Mouse (Mus musculus) G1E (cell line): Measurements from ENCODE around the gene Daam1. TPM values are rescaled to one million over a fixed set of nuclear protein-coding genes. Genes with fewer than 3 reads are reported as not detected.

Experiments used
- ATAC-seq: 2 replicates; pipeline ENCODE4 v1.8.0; 2016; ENCODE audit warnings: mild to moderate bottlenecking; ENCODE audit not compliant: insufficient number of reproducible peaks, poor library complexity, low FRiP score, severe bottlenecking; ENCODE audit errors: extremely low read depth
- DNase-seq: peaks from one replicate; pipeline ENCODE4 v3.0.0; 2012; ENCODE audit warnings: low spot score
- H3K27me3 ChIP-seq: 2 replicates; pipeline ENCODE4 v1.6.1; 2012; ENCODE audit warnings: mild to moderate bottlenecking, low read length, inconsistent platforms; ENCODE audit not compliant: insufficient read depth
- H3K36me3 ChIP-seq: replicated peaks from 2 replicates; pipeline ENCODE3; 2012; ENCODE audit warnings: mild to moderate bottlenecking, inconsistent platforms
- H3K4me1 ChIP-seq: 2 replicates; pipeline ENCODE4 v1.6.1; 2012; ENCODE audit warnings: low read depth, low read length, inconsistent platforms, mixed read lengths; ENCODE audit not compliant: insufficient read depth
- H3K4me3 ChIP-seq: 2 replicates; pipeline ENCODE4 v1.5.1; 2012; ENCODE audit warnings: low read depth, mild to moderate bottlenecking, inconsistent platforms, low read length, moderate library complexity, mixed read lengths
- H3K9me3 ChIP-seq: replicated peaks from 2 replicates; pipeline ENCODE4 v1.6.1; 2012; ENCODE audit warnings: inconsistent platforms
- CTCF ChIP-seq: IDR thresholded peaks from 2 replicates; pipeline ENCODE4 v1.5.1; 2012; ENCODE audit warnings: low read depth, low read length, inconsistent platforms, mixed read lengths
- GATA1 ChIP-seq: IDR thresholded peaks from 2 replicates; pipeline ENCODE4 v1.6.1; 2012; ENCODE audit warnings: borderline replicate concordance, low read length, inconsistent platforms, mixed read lengths
- GATA2 ChIP-seq: IDR thresholded peaks from 2 replicates; pipeline ENCODE4 v1.6.1; 2012; ENCODE audit warnings: low read depth, low read length, inconsistent platforms, borderline replicate concordance
- POLR2AphosphoS5 ChIP-seq: IDR thresholded peaks from 2 replicates; pipeline ENCODE4 v1.6.1; 2012; ENCODE audit warnings: low read depth, low read length, inconsistent platforms; ENCODE audit not compliant: insufficient replicate concordance
- TAL1 ChIP-seq: conservative IDR thresholded peaks from 2 replicates; pipeline ENCODE4 v1.6.1; 2012; ENCODE audit warnings: low read depth, low read length, inconsistent platforms, mixed read lengths
- polyA plus RNA-seq: library from polyadenylated mRNA; stranded (reverse); fragments of >175 nt; gene quantifications from 2 replicates; pipeline ENCODE4 v1.2.3, GENCODE M21; 2012
- total RNA-seq, 2 experiments: library from RNA; stranded (forward) in 1 of 2; stranded (reverse) in 1 of 2; fragments of 200-1000 nt in 1 of 2; fragments of >200 nt in 1 of 2; fragmentation: Nextera tagmentation in 1 of 2; gene quantifications; 2 replicates each; pipeline ENCODE4 v1.2.3; 2014 to 2017

Daam1 gene
- total and polyA plus RNA-seq, 3 experiments: 19.8 to 69.8 (median 57.3) TPM

DNA sequence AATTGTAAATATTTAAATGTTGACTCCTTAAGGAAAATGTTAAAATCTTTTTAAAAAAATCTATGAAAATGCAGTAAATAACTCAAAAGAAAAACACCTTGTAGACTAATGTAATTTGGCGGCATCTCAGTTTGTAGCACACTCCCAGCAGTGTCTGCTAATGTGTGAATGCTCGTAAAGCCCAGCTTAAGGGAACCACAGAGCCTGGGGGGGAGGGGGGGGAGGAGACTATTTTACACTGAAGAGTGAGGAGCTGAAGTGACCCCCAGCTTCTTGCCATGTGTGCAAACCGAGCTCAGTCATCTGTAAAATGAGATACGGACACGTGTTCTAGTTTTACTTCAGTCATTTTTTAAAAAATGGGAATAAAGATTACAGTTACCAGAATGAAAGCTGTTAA lies 16.7 kb downstream of the Daam1 start:
- H3K36me3 ChIP-seq: peaks cover 43% of the 10 kb centered on the region

DNA sequence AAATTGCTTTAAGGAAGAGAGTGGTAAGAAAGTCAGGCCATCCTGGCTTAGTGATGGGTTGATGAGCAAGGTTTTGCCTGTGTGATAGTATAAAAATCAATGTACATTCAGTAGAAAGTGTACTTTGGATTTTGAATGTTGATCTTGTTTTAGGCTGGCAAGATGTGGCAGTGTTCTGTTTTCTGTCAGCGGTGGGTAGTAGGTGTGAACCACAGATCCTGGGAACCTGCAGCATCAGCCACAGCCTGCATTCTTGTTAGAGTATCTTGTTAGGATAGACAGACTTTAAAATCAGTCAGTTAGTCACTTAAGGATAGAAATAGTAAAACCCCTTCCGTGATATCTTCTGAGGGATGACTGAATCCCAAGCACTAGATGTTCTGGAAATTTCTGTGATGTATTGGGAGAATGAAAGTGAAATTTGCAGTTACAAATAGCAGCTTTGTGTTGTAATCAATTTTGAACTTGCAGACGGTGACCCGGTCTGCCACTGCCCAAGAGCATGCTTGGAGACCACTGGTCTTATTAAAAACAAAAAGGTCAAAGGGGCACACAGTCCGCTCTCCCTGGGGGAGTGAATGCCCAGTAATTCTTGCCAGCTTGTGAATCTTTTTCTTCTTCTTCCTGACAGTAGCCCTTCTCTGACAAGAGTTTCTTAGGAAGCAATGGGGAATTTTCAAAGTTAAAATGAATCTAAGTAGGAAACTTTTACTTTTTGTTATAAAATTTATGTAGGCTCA lies 17.3 kb downstream of the Daam1 start:
- DNase-seq (no peak), ATAC-seq (no peak)
- TF ChIP-seq POLR2AphosphoS5: no peak
- TF ChIP-seq CTCF: no peak
- Histone ChIP-seq H3K4me1 (peaks cover 23% of the 10 kb centered on the region), H3K27me3 (no peaks in the 10 kb centered on the region), H3K9me3 (no peaks in the 10 kb centered on the region), H3K4me3 (no peak overlapping the region), H3K36me3 (peaks cover 38% of the 10 kb centered on the region)

More for the DNA sequence above, 16.7 kb downstream of the Daam1 start:
- TF ChIP-seq CTCF (no peak), TAL1 (no peak), POLR2AphosphoS5 (no peak), GATA2 (no peak), GATA1 (no peak)
- Histone ChIP-seq H3K9me3 (no peaks in the 10 kb centered on the region), H3K4me3 (no peak overlapping the region), H3K4me1 (peaks cover 23% of the 10 kb centered on the region), H3K27me3 (no peaks in the 10 kb centered on the region)
- ATAC-seq (peak; percentile 50; the same call in 1 of the 2 replicates), DNase-seq (no peak)

DNA sequence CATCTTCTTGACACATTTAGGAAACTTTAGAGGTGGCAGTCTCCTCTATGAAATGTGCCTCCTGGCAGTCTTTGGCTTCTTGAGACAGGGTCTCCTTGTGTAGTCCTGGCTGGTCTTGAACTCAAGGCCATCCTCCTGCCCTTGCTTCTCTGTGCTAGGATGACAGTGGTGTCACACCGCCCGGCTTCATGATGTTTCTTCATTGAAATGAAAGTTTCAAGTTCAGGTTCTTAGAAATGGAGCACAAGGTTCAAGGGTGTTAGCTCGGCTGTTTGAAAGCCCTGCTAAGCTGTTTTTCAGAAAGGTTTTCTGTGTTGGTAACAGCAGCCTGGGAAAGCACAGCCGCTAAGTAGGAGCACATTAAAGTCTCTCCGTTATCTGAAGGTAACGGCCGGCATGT lies 18.2 kb downstream of the Daam1 start:
- Histone ChIP-seq H3K27me3 (no peaks in the 10 kb centered on the region), H3K4me1 (peaks cover 24% of the 10 kb centered on the region), H3K9me3 (no peaks in the 10 kb centered on the region), H3K36me3 (peaks cover 42% of the 10 kb centered on the region), H3K4me3 (no peak overlapping the region)
- DNase-seq (no peak), ATAC-seq (no peak)
- TF ChIP-seq POLR2AphosphoS5: no peak
- TF ChIP-seq GATA2: no peak
- TF ChIP-seq CTCF: no peak
- no peak for TF ChIP-seq GATA1
- no peak for TF ChIP-seq TAL1

DNA sequence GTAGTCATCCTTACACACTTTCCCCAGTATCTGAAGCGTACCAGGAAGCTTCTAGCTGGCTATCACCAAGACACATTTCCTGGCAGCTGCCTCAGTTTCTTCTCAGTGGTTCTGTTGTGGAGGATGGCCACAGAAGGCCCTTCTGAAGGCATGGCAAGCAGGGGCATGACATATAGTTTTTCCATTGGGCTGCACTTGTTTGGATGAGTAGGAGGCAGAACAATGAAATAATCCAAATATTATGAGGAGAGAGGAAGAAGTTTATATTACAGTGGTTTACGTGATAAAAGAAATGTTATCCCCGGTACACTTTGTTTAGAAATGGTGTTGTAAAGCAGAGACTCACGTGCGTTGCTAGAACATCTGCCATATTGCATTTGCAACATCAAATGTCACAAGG lies 19.3 kb downstream of the Daam1 start:
- ATAC-seq (no peak), DNase-seq (no peak)
- H3K36me3 ChIP-seq: peaks cover 41% of the 10 kb centered on the region
- TF ChIP-seq TAL1 (no peak), POLR2AphosphoS5 (no peak), CTCF (no peak), GATA2 (no peak), GATA1 (no peak)
- H3K27me3 ChIP-seq: no peaks in the 10 kb centered on the region
- no peaks in the 10 kb centered on the region for H3K9me3 ChIP-seq
- H3K4me3 ChIP-seq: no peak overlapping the region
- H3K4me1 ChIP-seq: peaks cover 29% of the 10 kb centered on the region

DNA sequence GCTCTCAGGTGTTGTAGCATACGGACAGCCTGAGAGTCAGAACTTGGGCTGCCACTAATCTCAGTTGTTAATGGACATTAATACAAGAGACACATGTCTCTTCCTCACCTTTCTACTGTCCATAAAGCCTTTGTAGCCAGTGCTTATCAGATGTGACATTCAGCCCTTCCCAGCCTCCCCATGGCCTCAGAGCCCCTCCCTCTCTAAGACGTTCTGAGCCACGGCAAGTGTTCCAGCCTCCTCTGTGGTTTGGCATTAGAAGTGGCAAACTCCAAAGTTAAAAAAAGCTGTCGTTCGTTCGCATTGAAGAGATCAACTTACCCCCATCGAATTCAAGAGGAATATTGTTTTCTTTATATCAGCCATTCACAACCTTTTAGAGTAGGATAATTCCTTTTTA lies 21.8 kb downstream of the Daam1 start:
- H3K9me3 ChIP-seq: no peaks in the 10 kb centered on the region
- peaks cover 52% of the 10 kb centered on the region for H3K36me3 ChIP-seq
- DNase-seq (no peak), ATAC-seq (peak; percentile 59)
- H3K4me3 ChIP-seq: no peak overlapping the region
- TF ChIP-seq POLR2AphosphoS5 (no peak), GATA1 (no peak), CTCF (no peak)
- H3K27me3 ChIP-seq: no peaks in the 10 kb centered on the region
- H3K4me1 ChIP-seq: peaks cover 34% of the 10 kb centered on the region

DNA sequence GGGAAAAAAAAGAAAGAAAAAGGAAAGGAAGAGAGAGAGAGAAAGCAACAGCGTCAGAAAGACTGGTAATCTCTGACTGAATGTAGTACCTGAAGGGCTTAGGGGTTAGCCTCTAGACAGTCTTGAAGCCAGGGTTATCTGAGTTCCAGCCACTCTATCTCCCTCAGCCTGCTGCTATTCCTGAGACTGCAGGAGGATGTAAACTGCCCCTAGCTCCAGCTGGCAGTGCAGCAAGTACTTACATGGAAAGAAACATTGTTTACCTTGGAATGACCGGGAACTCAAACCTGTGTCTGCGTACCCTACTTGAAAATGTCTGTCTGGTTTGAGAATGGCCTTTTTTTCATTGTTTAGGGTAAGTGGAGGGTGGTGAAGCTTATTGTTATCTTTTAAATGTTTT lies 22.8 kb downstream of the Daam1 start:
- H3K27me3 ChIP-seq: no peaks in the 10 kb centered on the region
- peaks cover 35% of the 10 kb centered on the region for H3K4me1 ChIP-seq
- ATAC-seq: no peak
- no peak for DNase-seq
- H3K4me3 ChIP-seq: no peak overlapping the region
- H3K36me3 ChIP-seq: peaks cover 52% of the 10 kb centered on the region
- no peaks in the 10 kb centered on the region for H3K9me3 ChIP-seq
- TF ChIP-seq TAL1 (no peak), GATA2 (no peak), GATA1 (no peak), POLR2AphosphoS5 (no peak), CTCF (no peak)

DNA sequence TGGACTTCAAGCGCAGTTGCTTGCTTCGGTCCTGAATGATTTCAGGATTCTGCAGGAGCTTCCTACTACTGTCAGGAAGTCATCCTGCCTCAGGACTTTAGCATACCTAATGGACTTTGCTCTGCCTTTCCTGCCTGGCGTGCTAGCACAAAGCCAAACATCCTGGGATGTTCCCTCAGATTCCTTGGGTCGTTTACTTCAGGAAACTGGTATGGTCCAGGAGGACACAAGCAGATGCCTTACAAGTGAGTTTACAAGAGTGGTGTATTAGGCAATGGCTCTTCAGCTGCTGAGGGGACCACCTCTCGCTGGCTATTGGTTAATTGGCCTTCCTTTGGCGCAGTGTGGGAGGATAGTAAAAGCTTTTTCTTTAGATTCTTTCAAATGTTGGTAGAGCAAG lies 23.3 kb downstream of the Daam1 start:
- Histone ChIP-seq H3K27me3 (no peaks in the 10 kb centered on the region), H3K9me3 (no peaks in the 10 kb centered on the region), H3K36me3 (peaks cover 50% of the 10 kb centered on the region), H3K4me3 (no peak overlapping the region), H3K4me1 (peaks cover 35% of the 10 kb centered on the region)
- ATAC-seq: no peak
- TF ChIP-seq TAL1 (no peak), GATA1 (no peak), CTCF (no peak), GATA2 (no peak), POLR2AphosphoS5 (no peak)
- no peak for DNase-seq
